Mouse (Mus musculus) ES-Bruce4 (cell line): ENCODE measurements around the gene Zrsr1. TPM values are rescaled to one million over a fixed set of nuclear protein-coding genes. Genes with fewer than 3 reads are reported as not detected.

Experiments used
- H3K27ac ChIP-seq: 2 replicates; pipeline ENCODE4 v1.5.1; 2012; ENCODE audit warnings: low read length, inconsistent platforms; ENCODE audit not compliant: insufficient read depth
- H3K27me3 ChIP-seq: 2 replicates; pipeline ENCODE4 v1.6.1; 2012; ENCODE audit warnings: mild to moderate bottlenecking, low read length, inconsistent platforms; ENCODE audit not compliant: control insufficient read depth, poor library complexity, insufficient read depth, severe bottlenecking
- H3K36me3 ChIP-seq: 2 replicates; pipeline ENCODE4 v1.6.1; 2012; ENCODE audit warnings: inconsistent platforms, mild to moderate bottlenecking, low read length, moderate library complexity; ENCODE audit not compliant: control insufficient read depth, poor library complexity, insufficient read depth, severe bottlenecking
- H3K4me1 ChIP-seq: one replicate; pipeline ENCODE4 v1.8.1; 2011; ENCODE audit warnings: low read length; ENCODE audit not compliant: control insufficient read depth, insufficient read depth
- H3K4me3 ChIP-seq: 2 replicates; pipeline ENCODE4 v1.5.1; 2011; ENCODE audit warnings: low read depth, mild to moderate bottlenecking, low read length
- H3K9ac ChIP-seq: 2 replicates; pipeline ENCODE4 v1.6.1; 2012; ENCODE audit warnings: low read depth, mild to moderate bottlenecking, inconsistent platforms; ENCODE audit not compliant: poor library complexity, severe bottlenecking
- H3K9me3 ChIP-seq: replicated peaks from 2 replicates; pipeline ENCODE4 v1.6.1; 2012; ENCODE audit warnings: mild to moderate bottlenecking, low read length, inconsistent platforms; ENCODE audit not compliant: control insufficient read depth, poor library complexity, insufficient read depth, severe bottlenecking
- CTCF ChIP-seq: IDR thresholded peaks from one replicate; pipeline ENCODE4 v1.8.1; 2011; ENCODE audit warnings: low read depth, low read length
- EP300 ChIP-seq: IDR thresholded peaks from 2 replicates; pipeline ENCODE4 v1.6.1; 2011; ENCODE audit warnings: low read depth, low read length; ENCODE audit not compliant: insufficient read depth
- POLR2A ChIP-seq: IDR thresholded peaks from one replicate; pipeline ENCODE4 v1.8.1; 2011; ENCODE audit warnings: low read length; ENCODE audit not compliant: insufficient read depth
- polyA plus RNA-seq: library from polyadenylated mRNA; stranded (reverse); fragments of >200 nt; gene quantifications from 2 replicates; pipeline ENCODE4 v1.2.4, GENCODE M21; 2011; ENCODE audit warnings: low read depth; ENCODE audit not compliant: missing spikeins, insufficient read depth, insufficient read length

Zrsr1 gene
- polyA plus RNA-seq, 1 experiment, result 21.1 TPM

GRCm38 (mm10) chr11:22985510-22985909, 13.7 kb downstream of the Zrsr1 start:
- Histone ChIP-seq H3K9me3 (no peaks in the 10 kb centered on the region), H3K9ac (peak overlapping the region; percentile 45; the same call in 1 of the 2 replicates), H3K4me3 (no peak overlapping the region), H3K36me3 (no peaks in the 10 kb centered on the region), H3K27me3 (no peaks in the 10 kb centered on the region), H3K27ac (no peak overlapping the region), H3K4me1 (no peaks in the 10 kb centered on the region)
- TF ChIP-seq EP300, result no peak

DNA sequence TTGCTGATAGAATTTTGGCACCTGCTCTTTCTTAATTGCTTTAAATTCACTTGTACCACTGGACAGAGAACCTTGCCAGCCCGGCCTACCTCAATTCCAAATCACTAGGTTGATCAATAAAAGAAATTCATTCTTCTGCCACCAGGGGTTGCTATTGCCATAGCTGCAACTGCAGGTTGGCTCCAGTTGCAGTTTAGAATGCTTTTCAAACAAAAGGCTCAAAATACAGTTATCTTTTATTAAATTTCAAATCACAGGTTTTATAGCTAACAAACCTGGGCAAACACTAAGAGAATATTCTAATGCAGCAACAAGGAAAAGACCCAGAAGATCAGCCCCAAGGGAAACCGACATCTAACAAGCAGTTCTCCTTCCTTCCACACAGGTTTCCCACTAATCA, 15.6 kb downstream of the Zrsr1 start:
- no peak overlapping the region for H3K27ac ChIP-seq
- H3K36me3 ChIP-seq, result peaks cover 6% of the 10 kb centered on the region
- H3K4me3 ChIP-seq, result no peak overlapping the region
- peak; percentile 42 for TF ChIP-seq CTCF
- TF ChIP-seq EP300, result no peak
- H3K9me3 ChIP-seq, result no peaks in the 10 kb centered on the region
- H3K27me3 ChIP-seq, result no peaks in the 10 kb centered on the region
- no peaks in the 10 kb centered on the region for H3K4me1 ChIP-seq
- H3K9ac ChIP-seq, result no peak overlapping the region

GRCm38 (mm10) chr11:22989786-22990185, 18.0 kb downstream of the Zrsr1 start:
- H3K4me1 ChIP-seq, result peaks cover 2% of the 10 kb centered on the region
- TF ChIP-seq POLR2A, result no peak
- TF ChIP-seq EP300, result no peak
- TF ChIP-seq CTCF, result no peak
- H3K27ac ChIP-seq, result no peak overlapping the region
- peak overlapping the region; percentile 93 for H3K9ac ChIP-seq
- no peak overlapping the region for H3K4me3 ChIP-seq
- H3K9me3 ChIP-seq, result no peaks in the 10 kb centered on the region
- peaks cover 30% of the 10 kb centered on the region for H3K36me3 ChIP-seq
- H3K27me3 ChIP-seq, result no peaks in the 10 kb centered on the region

DNA sequence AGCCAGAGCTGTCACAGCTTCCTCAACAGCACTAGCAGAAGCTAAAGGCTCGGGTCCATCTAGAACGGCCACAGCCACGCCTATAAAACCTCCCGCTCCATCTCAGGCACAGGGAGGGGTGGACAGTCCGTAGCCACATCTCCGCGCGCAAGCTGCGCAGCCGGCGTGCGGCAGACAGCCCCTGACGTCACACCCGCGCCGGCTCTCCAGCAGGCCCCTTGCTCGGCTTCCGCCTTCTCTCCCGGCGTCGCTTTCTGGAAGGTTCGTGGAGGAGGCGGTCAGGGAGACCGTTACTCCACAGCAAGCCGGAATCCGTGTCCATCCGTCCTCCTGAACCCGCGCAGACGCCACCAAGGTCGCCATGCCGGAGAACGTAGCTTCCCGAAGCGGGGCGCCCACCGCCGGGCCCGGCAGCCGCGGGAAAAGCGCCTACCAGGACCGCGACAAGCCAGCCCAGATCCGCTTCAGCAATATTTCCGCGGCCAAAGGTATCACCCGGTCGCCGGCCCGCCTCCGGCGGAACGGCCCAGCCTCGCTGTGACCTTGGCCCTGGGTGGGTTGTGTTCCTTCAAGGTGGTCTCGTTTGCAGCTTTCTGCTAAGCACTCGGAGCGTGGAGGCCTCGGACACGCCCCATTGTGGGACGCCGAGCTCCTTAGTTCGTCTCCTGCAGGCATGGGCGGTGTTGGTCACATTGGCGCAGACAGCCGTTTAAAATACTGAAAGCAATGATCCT, 18.8 kb downstream of the Zrsr1 start, which contains the start of gene Cct4:
Gene Cct4, plus strand, starts transcription at position 127 of the 734 bp plus-strand sequence.
- Histone ChIP-seq H3K9ac (peak within 1 kb of the TSS; percentile 93), H3K9me3 (no peaks in the 10 kb centered on the region), H3K4me3 (peak within 1 kb of the TSS; percentile 86), H3K36me3 (peaks cover 36% of the 10 kb centered on the region), H3K4me1 (peaks cover 2% of the 10 kb centered on the region), H3K27me3 (no peaks in the 10 kb centered on the region), H3K27ac (peak within 1 kb of the TSS; percentile 55)
- TF ChIP-seq POLR2A, result peak; percentile 40
- TF ChIP-seq CTCF, result no peak
- no peak for TF ChIP-seq EP300

- Histone ChIP-seq H3K4me3 (peak overlapping the region; percentile 86), H3K9ac (peak overlapping the region; percentile 93), H3K27me3 (no peaks in the 10 kb centered on the region), H3K27ac (peak overlapping the region; percentile 6; the same call in 1 of the 2 replicates), H3K4me1 (peaks cover 2% of the 10 kb centered on the region), H3K36me3 (peaks cover 43% of the 10 kb centered on the region), H3K9me3 (no peaks in the 10 kb centered on the region)
- no peak for TF ChIP-seq EP300
- no peak for TF ChIP-seq POLR2A
- no peak for TF ChIP-seq CTCF
These were observed 19.5 kb downstream of the Zrsr1 start for GRCm38 (mm10) chr11:22991218-22991835.

GRCm38 (mm10) chr11:22994271-22994670, 22.5 kb downstream of the Zrsr1 start:
- TF ChIP-seq POLR2A (no peak), EP300 (no peak), CTCF (no peak)
- H3K27ac ChIP-seq, result peak overlapping the region; percentile 63
- H3K4me1 ChIP-seq, result peaks cover 2% of the 10 kb centered on the region
- no peaks in the 10 kb centered on the region for H3K27me3 ChIP-seq
- 0 out of 2 replicates have a peak overlapping the region, but pooled peaks have one; percentile 35 for H3K9ac ChIP-seq
- no peak overlapping the region for H3K4me3 ChIP-seq
- H3K36me3 ChIP-seq, result peaks cover 68% of the 10 kb centered on the region
- H3K9me3 ChIP-seq, result no peaks in the 10 kb centered on the region
